Mouse (Mus musculus): ENCODE results near the gene N4bp2l2.

Gene N4bp2l2

GRCm38 (mm10) chr5:150595366-150596016 lies 70.5 kb downstream of the N4bp2l2 start:
- DNase-seq = no peak

DNA sequence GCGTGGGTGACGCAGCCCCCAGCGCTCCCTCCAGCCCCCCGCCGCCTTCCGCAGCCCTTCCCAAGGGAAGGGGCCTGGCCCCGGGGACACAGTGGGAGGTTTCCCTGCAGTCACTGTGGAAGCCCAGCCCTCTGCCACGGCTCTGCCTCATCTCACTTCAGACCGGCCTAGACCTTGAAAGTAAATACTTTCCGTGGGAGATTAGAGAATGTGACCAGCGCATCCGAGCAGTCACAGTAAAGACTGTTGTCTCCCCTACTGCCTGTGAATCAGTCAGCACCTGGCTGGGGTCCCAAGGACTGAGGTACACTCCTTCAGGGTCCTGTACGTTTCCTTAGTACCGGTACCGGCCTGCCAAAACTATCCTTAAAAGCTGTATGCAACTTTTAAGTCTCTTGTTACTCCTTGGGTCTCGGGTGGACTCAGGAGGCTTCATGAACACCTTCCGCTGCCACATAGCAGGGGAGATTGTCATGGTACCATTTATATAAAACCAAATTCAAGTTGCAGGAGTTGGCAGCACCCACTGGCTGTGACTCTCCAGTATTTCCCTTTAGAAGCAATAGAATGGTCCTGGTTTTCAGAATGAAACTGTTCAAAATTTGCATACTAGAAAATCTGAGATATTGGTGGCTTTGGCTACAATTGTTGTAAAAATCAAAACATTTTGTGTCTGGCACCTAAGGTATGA lies 71.2 kb downstream of the N4bp2l2 start:
- DNase-seq = no peak

- DNase-seq = peak; percentile 67
These were observed 72.0 kb downstream of the N4bp2l2 start for GRCm38 (mm10) chr5:150593756-150594648.

DNA sequence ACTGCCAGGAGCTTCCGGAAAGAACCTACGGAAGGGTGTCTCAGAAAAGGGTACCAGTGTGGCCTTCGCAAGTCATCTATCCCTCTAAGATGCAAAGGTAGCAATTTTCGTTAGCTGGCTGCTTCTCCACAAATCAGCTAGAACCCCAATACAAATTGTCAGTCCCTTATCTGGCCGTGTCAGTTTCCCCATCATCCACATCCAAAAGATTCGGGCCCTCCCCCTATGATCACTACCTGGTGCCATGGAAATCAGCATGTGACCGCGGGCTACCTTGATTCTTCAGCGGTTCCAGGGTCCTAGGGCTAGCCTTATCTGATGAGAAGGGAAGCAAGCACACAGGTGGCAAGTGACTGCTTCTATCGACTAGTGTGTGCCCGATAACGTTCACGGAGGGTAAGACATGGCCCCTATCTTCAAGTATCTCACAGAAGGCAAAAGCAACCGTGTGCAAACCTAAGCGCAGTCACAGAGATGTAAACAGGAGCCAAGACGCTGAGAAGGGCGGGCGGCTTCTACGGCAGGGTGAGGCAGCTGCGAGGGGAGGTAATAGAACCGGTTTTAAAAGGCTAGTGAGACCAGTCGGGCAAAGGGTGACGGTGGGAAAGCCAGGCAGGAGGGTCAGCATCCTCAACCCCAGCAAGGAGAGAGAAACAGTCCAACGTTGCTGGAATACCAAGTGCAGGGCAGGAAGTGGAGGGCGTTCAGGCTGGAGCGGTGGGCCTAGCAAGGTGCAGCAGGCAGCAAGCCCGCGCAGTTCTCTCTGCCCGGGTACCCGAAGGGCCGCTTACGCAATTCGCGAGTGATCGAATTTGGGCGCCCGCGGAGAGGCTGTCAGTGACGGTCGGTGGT lies 72.9 kb downstream of the N4bp2l2 start:
- peak; percentile 66 for DNase-seq

GRCm38 (mm10) chr5:150592186-150592903 lies 73.6 kb downstream of the N4bp2l2 start:
- DNase-seq = no peak

DNA sequence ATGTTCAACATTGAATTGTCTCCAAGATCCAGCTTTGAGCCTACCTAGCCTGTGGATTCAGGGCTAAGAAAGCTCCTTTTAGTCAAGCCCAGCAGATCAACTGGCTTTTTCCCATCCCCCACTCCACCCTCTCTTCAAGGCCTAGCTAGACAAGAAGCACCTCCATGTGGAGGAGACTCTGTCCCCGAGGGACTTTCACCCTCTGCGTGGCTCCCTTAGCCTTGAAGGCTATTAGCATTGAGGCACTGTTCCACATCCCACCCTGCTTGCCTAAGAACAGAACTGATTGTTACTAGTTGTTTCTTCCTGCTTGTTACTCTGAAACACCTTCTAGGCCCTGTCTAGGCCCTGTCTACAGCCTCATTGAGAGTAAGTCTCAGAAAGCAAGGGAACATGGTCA lies 76.0 kb downstream of the N4bp2l2 start:
- DNase-seq = no peak

DNA sequence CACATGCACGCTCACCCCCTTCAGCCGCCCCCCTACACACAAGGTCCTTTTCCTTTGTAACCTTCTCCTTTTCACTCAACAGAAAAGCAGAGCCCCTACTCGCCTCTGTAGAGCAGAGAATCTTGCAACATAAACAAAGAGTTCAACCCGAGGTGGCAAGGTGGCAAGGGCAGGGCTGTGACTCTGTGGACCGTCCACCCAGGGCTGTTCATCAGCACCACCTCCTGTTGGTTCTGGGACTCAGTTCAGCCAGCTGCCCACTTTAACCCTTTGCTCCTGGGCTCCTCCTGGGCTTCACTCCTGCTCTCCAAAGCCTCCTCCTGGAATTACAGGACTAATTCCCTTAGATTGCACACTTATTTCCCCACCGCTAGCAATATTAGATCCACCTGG lies 81.7 kb downstream of the N4bp2l2 start:
- DNase-seq = no peak

- no peak for DNase-seq
These were observed 82.2 kb downstream of the N4bp2l2 start for GRCm38 (mm10) chr5:150583622-150584336.

- no peak for DNase-seq
These were observed 82.8 kb downstream of the N4bp2l2 start for GRCm38 (mm10) chr5:150583181-150583580.

DNA sequence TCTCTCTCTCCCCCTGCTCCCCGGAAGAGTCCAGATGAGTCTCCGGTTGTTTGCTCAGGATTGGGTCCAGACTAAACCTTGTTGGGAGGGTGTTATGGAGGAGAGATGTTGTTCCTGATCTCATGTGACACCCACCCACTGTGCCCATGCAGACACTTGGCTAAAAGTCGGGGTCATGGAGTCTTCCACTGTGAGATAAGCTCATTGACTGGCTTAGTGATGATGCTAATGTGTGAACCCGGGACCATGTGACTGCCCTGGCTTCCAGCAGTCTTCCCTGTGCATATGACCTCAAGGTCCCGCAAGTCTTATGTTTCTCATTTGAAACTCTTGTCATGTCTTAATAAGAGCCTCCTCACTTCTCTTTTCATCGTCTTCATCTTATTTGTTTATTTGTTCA lies 84.8 kb downstream of the N4bp2l2 start:
- no peak for DNase-seq

- DNase-seq = no peak
These were observed 87.3 kb downstream of the N4bp2l2 start for GRCm38 (mm10) chr5:150578613-150579171.

- no peak for DNase-seq
These were observed 89.2 kb downstream of the N4bp2l2 start for GRCm38 (mm10) chr5:150576832-150577231.

DNA sequence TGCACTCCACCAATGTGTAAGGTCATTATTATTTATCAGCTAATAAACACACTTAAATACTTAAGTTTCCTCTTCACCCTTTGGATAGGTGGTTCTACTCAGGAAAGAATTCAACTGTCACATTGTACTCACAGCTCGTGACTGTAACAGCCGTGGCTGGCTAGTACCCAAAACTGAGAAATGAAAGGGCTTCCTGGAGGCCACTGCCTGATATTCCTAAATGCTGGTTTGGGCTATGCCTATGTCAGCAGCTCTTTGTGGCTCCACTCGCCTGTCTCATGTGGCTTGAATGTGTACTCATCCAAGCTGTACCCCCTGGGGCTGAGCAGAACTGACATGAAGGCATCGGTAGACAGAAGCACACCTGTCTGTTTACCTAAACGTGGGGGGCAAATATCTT lies 91.1 kb downstream of the N4bp2l2 start:
- no peak for DNase-seq

DNA sequence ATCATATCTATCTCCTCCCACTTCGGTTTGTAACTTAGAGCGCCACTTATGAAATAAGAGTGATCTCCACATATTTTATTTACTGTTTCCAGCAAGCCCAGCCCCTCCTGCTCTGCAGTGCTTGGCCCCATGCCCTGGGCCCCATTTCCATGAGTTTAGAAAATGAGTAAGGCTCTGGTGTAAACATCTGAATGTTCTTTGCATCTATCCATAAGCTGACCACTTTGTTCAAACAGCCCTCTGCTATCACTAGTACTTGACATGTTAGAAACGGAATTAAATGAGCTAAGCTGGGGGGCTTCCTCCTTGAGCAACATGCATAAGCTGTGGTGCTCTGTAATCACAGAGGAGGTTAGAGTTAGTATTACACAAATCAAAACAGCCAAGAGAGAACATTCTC lies 91.6 kb downstream of the N4bp2l2 start:
- no peak for DNase-seq

DNA sequence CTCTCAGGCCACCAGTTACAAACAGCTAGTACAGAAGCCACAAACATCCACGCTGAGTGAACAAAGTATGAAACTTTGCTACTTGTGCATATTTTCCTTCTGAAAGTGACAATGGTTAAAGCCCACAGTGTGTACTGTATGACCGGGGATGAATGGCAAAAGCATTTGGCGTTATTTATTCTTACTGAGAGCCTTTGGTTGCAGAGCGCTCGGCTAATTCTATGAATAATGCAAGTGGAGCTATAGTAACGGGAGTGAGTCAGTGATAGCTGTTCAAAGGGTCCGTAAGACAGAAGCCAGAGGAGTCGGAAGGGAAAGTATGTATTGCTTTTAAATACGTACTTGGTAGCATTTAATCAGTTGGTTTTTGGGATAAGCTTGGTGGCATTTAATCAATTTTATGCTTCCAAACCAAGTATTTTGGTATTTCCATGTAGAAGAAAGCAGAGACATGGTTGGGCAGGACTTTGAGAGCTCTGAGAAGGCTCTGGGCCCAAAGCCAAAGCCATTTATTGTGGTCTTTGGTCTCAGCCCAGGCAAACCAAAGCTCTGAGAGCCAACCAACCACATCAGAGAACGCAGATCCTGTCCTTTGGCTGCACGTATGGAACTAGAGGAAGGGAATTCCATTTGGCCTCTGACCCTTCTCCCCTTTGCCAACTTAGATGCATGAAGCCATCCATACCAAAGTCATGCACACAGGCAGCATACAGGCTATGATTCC lies 95.3 kb downstream of the N4bp2l2 start:
- DNase-seq = no peak

DNA sequence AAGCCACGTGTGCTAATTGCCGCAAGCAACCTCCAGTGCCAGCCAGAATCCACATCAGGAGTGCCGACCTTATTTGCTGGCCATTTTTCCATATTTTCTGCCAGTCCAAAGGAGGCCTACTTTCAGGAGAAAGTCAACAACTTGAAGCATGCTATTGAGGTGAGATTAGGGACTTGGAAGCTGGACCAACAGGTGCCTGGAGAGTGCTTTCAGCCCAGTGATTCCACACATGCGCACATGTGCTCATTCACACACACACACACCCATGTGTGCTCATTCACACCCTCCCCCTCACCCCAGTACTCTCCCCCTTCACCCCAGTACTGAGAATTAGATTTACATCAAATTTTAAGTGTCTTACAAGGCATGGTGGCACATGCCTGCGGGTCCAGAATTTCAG lies 99.0 kb downstream of the N4bp2l2 start:
- no peak for DNase-seq

- DNase-seq = peak; percentile 76
These were observed 99.8 kb downstream of the N4bp2l2 start for GRCm38 (mm10) chr5:150566226-150566625.

GRCm38 (mm10) chr5:150564426-150564825 lies 101.6 kb downstream of the N4bp2l2 start:
- DNase-seq = no peak

GRCm38 (mm10) chr5:150561783-150562182 lies 104.2 kb downstream of the N4bp2l2 start:
- no peak for DNase-seq

DNA sequence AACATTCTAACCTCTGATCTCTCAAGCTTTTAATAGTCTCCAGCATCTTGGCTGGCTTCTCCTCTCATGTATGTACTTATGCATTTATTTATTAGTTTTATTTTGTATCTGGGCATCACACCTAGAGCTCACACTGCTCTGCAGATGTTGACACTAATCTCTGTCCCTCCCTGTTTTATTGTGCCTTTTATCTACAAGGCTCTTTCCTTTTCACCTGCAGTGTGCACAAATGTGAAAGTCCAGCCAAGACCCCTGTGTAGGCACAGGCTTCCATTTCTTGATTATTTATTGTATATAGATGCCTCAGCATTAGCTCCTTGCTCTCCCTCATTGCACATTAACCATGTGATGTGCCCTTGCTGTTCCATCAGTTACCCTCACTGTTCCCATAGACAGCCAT lies 104.6 kb downstream of the N4bp2l2 start:
- DNase-seq = no peak
